Mouse (Mus musculus) limb, embryonic 14.5 days (tissue): ENCODE results near the gene Ptch2. TPM values are rescaled to one million over a fixed set of nuclear protein-coding genes. Genes with fewer than 3 reads are reported as not detected.
A peak's percentile ranks its signal among the peaks of the same experiment; 100 is the strongest.

Experiments
- ATAC-seq: fragments of 200-750 bp; cut with Nextera tagmentation; 2 replicates; pipeline ENCODE4 v1.8.0; 2017; ENCODE audit warnings: low read depth, moderate number of reproducible peaks, moderate TSS enrichment; ENCODE audit not compliant: low FRiP score
- DNase-seq: peaks from one replicate; pipeline ENCODE4 v3.0.0-alpha.2; 2015; ENCODE audit warnings: low spot score
- H3K27ac ChIP-seq: fragments of 300-500 bp; sonication (generic); replicated peaks from 2 replicates; pipeline ENCODE4 v1.5.1; 2014; ENCODE audit warnings: low read depth, mild to moderate bottlenecking, low read length, moderate library complexity, mixed read lengths
- H3K27me3 ChIP-seq: fragments of 300-500 bp; sonication (generic); 2 replicates; pipeline ENCODE4 v1.6.1; 2014; ENCODE audit warnings: low read length, mixed read lengths; ENCODE audit not compliant: control insufficient read depth, insufficient read depth
- H3K36me3 ChIP-seq: fragments of 300-500 bp; sonication (generic); 2 replicates; pipeline ENCODE4 v1.6.1; 2014; ENCODE audit warnings: mild to moderate bottlenecking, low read length, moderate library complexity, mixed read lengths; ENCODE audit not compliant: control insufficient read depth, insufficient read depth
- H3K4me1 ChIP-seq: fragments of 300-500 bp; sonication (generic); 2 replicates; pipeline ENCODE4 v1.6.1; 2014; ENCODE audit warnings: antibody characterized with exemption, low read length, mixed read lengths; ENCODE audit not compliant: control insufficient read depth, insufficient read depth
- H3K4me2 ChIP-seq: fragments of 300-500 bp; sonication (generic); replicated peaks from 2 replicates; pipeline ENCODE4 v1.6.1; 2014; ENCODE audit warnings: low read depth, mild to moderate bottlenecking, low read length, moderate library complexity; ENCODE audit not compliant: severe bottlenecking
- H3K4me3 ChIP-seq: fragments of 300-500 bp; sonication (generic); replicated peaks from 2 replicates; pipeline ENCODE4 v1.5.1; 2014; ENCODE audit warnings: low read length
- H3K9ac ChIP-seq: fragments of 300-500 bp; sonication (generic); 2 replicates; pipeline ENCODE4 v1.6.1; 2014; ENCODE audit warnings: mild to moderate bottlenecking, low read depth, low read length, moderate library complexity; ENCODE audit not compliant: severe bottlenecking
- H3K9me3 ChIP-seq: fragments of 300-500 bp; sonication (generic); 2 replicates; pipeline ENCODE4 v1.6.1; 2016; ENCODE audit warnings: low read length; ENCODE audit not compliant: control insufficient read depth
- POLR2A ChIP-seq: fragments of 200-500 bp; IDR thresholded peaks from 2 replicates; pipeline ENCODE4 v1.8.0; 2012; ENCODE audit warnings: inconsistent platforms, mild to moderate bottlenecking, moderate library complexity, borderline replicate concordance; ENCODE audit not compliant: insufficient read depth, insufficient read length; ENCODE audit errors: extremely low read depth
- WGBS: fragments of 180-500 bp; shearing (Covaris S2); extraction: QIAGEN DNeasy Blood & Tissue Kit; methylation state at CpG from one replicate; pipeline ENCODE4 v1.1.7; 2014; 5-methylcytosine and 5-hydroxymethylcytosine counted together
- polyA plus RNA-seq, 2 experiments: library from polyadenylated mRNA; depleted of rRNA in 1 of 2; stranded (reverse) in 1 of 2; unstranded in 1 of 2; fragments of >200 nt; fragmentation: Nextera tagmentation in 1 of 2; extraction: Ambion mirVana in 1 of 2; gene quantifications; 2 replicates each; pipeline versions ENCODE4 v1.2.1 to v1.2.3; 2012 to 2014

Ptch2 gene
- polyA plus RNA-seq, 2 experiments = 11.2 to 24.0 TPM

- ATAC-seq (no peak), DNase-seq (no peak)
- TF ChIP-seq POLR2A = no peak
- Histone ChIP-seq H3K9ac (no peak overlapping the region), H3K36me3 (peaks cover 63% of the 10 kb centered on the region), H3K4me2 (no peak overlapping the region), H3K27ac (no peak overlapping the region), H3K4me3 (no peak overlapping the region), H3K9me3 (no peaks in the 10 kb centered on the region), H3K4me1 (0 out of 2 replicates have a peak, but pooled peaks cover 4% of the 10 kb centered on the region), H3K27me3 (no peaks in the 10 kb centered on the region)
- 79% methylated on average over 5 of the region's 5 CpGs for WGBS
These were observed 56.8 kb downstream of the Ptch2 start for GRCm38 (mm10) chr4:117152714-117153113.

GRCm38 (mm10) chr4:117155020-117155791, 59.3 kb downstream of the Ptch2 start:
- DNase-seq (no peak), ATAC-seq (no peak)
- Histone ChIP-seq H3K4me3 (peak overlapping the region; percentile 99), H3K4me1 (0 out of 2 replicates have a peak, but pooled peaks cover 4% of the 10 kb centered on the region), H3K27me3 (no peaks in the 10 kb centered on the region), H3K36me3 (peaks cover 55% of the 10 kb centered on the region), H3K9me3 (no peaks in the 10 kb centered on the region), H3K4me2 (peak overlapping the region; percentile 93), H3K9ac (peak overlapping the region; percentile 98), H3K27ac (peak overlapping the region; percentile 96)
- TF ChIP-seq POLR2A = no peak
- WGBS = 1% methylated on average over 41 of the region's 44 CpGs

- TF ChIP-seq POLR2A = peak; percentile 93; the same call in 1 of the 2 replicates
- Histone ChIP-seq H3K9me3 (no peaks in the 10 kb centered on the region), H3K4me3 (peak within 1 kb of the TSS; percentile 99), H3K27me3 (no peaks in the 10 kb centered on the region), H3K9ac (peak within 1 kb of the TSS; percentile 98), H3K4me2 (peak within 1 kb of the TSS; percentile 93), H3K27ac (peak within 1 kb of the TSS; percentile 96), H3K4me1 (0 out of 2 replicates have a peak, but pooled peaks cover 4% of the 10 kb centered on the region), H3K36me3 (peaks cover 51% of the 10 kb centered on the region)
- WGBS = 0% methylated on average over 38 of the region's 52 CpGs
- DNase-seq (peak; percentile 93), ATAC-seq (peak; percentile 92)
These were observed 60.0 kb downstream of the Ptch2 start, which contains the start of gene Rps8 for GRCm38 (mm10) chr4:117155792-117156355. Gene Rps8, minus strand, starts transcription at chr4:117156243.

GRCm38 (mm10) chr4:117156372-117156771, 60.5 kb downstream of the Ptch2 start:
- Histone ChIP-seq H3K4me2 (peak overlapping the region; percentile 93), H3K4me3 (peak overlapping the region; percentile 99), H3K9ac (peak overlapping the region; percentile 98), H3K9me3 (no peaks in the 10 kb centered on the region), H3K27me3 (no peaks in the 10 kb centered on the region), H3K27ac (peak overlapping the region; percentile 27; the same call in 1 of the 2 replicates), H3K4me1 (0 out of 2 replicates have a peak, but pooled peaks cover 4% of the 10 kb centered on the region), H3K36me3 (peaks cover 51% of the 10 kb centered on the region)
- ATAC-seq = no peak
- no peak for DNase-seq
- WGBS = 28% methylated on average over 6 of the region's 6 CpGs
- TF ChIP-seq POLR2A = no peak

GRCm38 (mm10) chr4:117159666-117160065, 63.8 kb downstream of the Ptch2 start:
- Histone ChIP-seq H3K27me3 (no peaks in the 10 kb centered on the region), H3K36me3 (peaks cover 48% of the 10 kb centered on the region), H3K9ac (no peak overlapping the region)

More at GRCm38 (mm10) chr4:117159666-117160065, 63.8 kb downstream of the Ptch2 start:
- Histone ChIP-seq H3K27ac (no peak overlapping the region), H3K4me1 (no peaks in the 10 kb centered on the region), H3K4me3 (no peak overlapping the region), H3K4me2 (no peak overlapping the region), H3K9me3 (no peaks in the 10 kb centered on the region)
- WGBS = 75% methylated on average over 10 of the region's 10 CpGs
- ATAC-seq (no peak), DNase-seq (no peak)
- TF ChIP-seq POLR2A = no peak
